Mouse (Mus musculus): Measurements from ENCODE around the gene Bahcc1. TPM values are rescaled to one million over a fixed set of nuclear protein-coding genes. Genes with fewer than 3 reads are reported as not detected.

Bahcc1 gene
- polyA plus RNA-seq (2012; rRNA removed), result 10.1 and 10.2 TPM in 2 replicates

GRCm38 (mm10) chr11:120232230-120233097, at the start of gene Bahcc1:
TSS of gene Bahcc1 (plus strand) at chr11:120232947.
- Histone ChIP-seq H3K4me1 (ENCODE audit: control insufficient read depth, insufficient read depth, low read length) (peaks cover 3% of the 10 kb centered on the region), H3K27ac (ENCODE audit: insufficient read depth, low read length) (peak within 1 kb of the TSS; percentile 96), H3K4me3 (ENCODE audit: insufficient read depth, low read length) (peak within 1 kb of the TSS; percentile 85)
- TF ChIP-seq CTCF (IDR thresholded peaks at IDR 0.05; ENCODE audit: extremely low read depth, insufficient read depth, low read length) (no peak), POLR2A (IDR thresholded peaks at IDR 0.05; ENCODE audit: extremely low read depth, insufficient read depth, low read length) (peak; percentile 98)

DNA sequence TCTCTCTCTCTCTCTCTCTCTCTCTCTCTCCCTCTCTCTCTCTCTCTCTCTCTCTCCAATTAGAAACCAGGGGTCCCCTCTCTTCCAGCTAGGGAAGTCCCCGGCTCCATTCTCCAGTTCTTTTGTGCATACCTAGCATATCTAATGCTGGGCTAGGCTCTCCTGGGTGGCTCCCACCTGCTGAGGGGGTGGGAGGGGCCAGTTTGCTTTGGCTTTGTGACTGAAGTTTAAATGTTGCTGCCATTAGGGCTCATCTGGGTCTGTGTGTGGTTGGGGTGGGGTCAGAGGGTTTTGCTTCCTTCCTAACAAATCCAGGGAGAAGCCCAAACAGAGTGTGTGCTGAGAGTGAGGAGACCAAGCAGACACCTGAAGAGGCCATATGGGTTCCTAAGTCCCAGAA, 49.6 kb upstream of the Bahcc1 start:
- no peak overlapping the region for H3K27ac ChIP-seq (ENCODE audit: insufficient read depth, low read length)
- no peak overlapping the region for H3K4me3 ChIP-seq (ENCODE audit: insufficient read depth, low read length)
- no peaks in the 10 kb centered on the region for H3K4me1 ChIP-seq (ENCODE audit: control insufficient read depth, insufficient read depth, low read length)
- TF ChIP-seq CTCF (IDR thresholded peaks at IDR 0.05; ENCODE audit: extremely low read depth, insufficient read depth, low read length) (no peak), POLR2A (IDR thresholded peaks at IDR 0.05; ENCODE audit: extremely low read depth, insufficient read depth, low read length) (no peak)

- no peak overlapping the region for H3K27ac ChIP-seq (ENCODE audit: insufficient read depth, low read length)
- TF ChIP-seq CTCF (IDR thresholded peaks at IDR 0.05; ENCODE audit: extremely low read depth, insufficient read depth, low read length), result no peak
- TF ChIP-seq POLR2A (IDR thresholded peaks at IDR 0.05; ENCODE audit: extremely low read depth, insufficient read depth, low read length), result no peak
- no peaks in the 10 kb centered on the region for H3K4me1 ChIP-seq (ENCODE audit: control insufficient read depth, insufficient read depth, low read length)
- no peak overlapping the region for H3K4me3 ChIP-seq (ENCODE audit: insufficient read depth, low read length)
Measured at GRCm38 (mm10) chr11:120183708-120184107, 49.0 kb upstream of the Bahcc1 start.

DNA sequence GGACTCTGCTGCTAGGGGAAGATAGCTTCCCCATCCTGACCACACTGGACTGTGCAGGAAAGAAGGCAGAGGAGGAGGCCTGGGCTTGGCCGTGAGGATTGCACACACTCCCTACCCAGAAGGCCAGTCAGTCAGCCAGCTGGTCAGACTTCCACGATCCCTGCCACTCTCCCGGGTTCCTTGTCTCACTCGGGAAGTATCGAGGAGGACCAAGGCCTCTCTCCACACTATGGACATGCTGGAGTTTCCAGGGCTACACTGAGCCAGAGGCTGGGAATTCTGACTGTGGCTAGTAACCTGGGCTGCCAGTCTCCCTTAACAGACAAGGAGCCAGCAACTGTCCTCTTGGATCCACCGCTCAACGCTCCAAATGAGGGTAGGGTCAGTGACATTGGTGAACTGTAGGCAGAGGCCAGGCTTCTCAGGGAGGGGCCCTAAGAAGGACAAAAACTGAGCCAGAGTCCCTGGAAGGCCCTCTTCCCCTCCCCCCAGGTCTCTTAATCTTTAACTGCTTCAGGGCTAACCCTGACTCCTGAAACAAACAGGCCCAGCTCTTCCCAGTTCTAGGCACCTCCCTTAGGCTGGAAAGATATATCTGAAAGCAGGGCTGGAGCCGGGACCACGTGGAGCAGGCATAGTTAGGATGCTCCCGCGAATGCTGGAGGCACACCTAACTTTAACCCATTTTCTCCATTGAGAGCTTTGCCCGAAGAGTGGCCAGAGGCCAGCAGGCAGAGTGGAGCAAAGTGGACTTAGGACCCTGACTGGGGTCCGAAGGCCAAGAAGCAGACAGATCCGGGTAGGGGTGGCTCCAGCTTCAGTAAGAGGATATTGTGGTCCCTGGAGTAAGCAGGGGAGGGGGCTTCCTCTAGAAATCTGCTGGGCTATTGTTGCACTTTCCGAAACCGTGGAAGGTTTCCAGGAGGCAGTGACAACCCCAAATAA, 48.1 kb upstream of the Bahcc1 start:
- Histone ChIP-seq H3K4me1 (ENCODE audit: control insufficient read depth, insufficient read depth, low read length) (no peaks in the 10 kb centered on the region), H3K27ac (ENCODE audit: insufficient read depth, low read length) (no peak overlapping the region), H3K4me3 (ENCODE audit: insufficient read depth, low read length) (peak overlapping the region; percentile 52; the same call in 1 of the 2 replicates)
- TF ChIP-seq POLR2A (IDR thresholded peaks at IDR 0.05; ENCODE audit: extremely low read depth, insufficient read depth, low read length) (no peak), CTCF (IDR thresholded peaks at IDR 0.05; ENCODE audit: extremely low read depth, insufficient read depth, low read length) (no peak)

DNA sequence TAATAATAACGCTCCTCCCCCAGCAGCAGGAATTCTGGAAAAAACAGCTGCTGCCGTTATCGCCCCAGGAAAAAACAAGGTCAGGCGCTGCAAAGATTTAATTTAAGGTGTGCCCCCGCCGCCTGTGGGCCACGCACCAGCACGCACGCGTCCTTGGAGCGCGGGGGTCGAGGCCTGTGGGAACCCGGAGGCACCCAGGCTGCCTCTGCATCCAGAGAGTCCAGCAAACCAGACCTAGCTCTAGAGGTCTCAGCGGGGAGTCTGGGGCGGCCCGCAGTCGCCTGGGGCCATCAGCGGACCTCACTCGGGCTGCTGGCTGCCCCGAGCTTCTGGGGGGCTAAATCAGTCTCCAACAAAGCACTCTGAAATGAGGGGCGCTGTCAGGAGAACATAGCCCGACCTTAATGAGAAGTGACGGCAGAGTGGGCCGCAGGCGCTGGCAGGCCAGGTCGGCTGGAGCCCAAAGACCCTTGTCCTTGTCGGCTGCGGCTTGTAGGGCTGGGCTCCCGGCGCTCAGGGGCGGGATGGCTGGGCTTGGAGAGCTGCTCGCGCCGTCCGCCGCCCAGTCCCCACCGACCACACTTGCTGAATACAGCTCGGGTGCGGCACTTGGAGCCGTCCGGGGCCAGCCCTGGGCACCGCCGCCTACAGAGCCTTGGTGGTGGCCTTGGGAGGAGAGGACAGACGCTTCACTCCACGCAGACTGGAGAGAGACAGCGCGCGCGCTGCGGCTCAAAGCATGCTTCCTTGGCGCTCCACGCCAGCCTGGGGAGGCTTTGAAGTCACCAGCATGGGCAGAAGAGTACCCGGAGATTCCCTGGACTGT, 47.2 kb upstream of the Bahcc1 start:
- Histone ChIP-seq H3K27ac (ENCODE audit: insufficient read depth, low read length) (peak overlapping the region; percentile 90), H3K4me3 (ENCODE audit: insufficient read depth, low read length) (peak overlapping the region; percentile 52), H3K4me1 (ENCODE audit: control insufficient read depth, insufficient read depth, low read length) (no peaks in the 10 kb centered on the region; the same call in 1 of the 2 replicates)
- no peak for TF ChIP-seq CTCF (IDR thresholded peaks at IDR 0.05; ENCODE audit: extremely low read depth, insufficient read depth, low read length)
- no peak for TF ChIP-seq POLR2A (IDR thresholded peaks at IDR 0.05; ENCODE audit: extremely low read depth, insufficient read depth, low read length)

GRCm38 (mm10) chr11:120186145-120186740, 46.5 kb upstream of the Bahcc1 start:
- peak overlapping the region; percentile 85 for H3K4me3 ChIP-seq (ENCODE audit: insufficient read depth, low read length)
- peak overlapping the region; percentile 90 for H3K27ac ChIP-seq (ENCODE audit: insufficient read depth, low read length)
- TF ChIP-seq POLR2A (IDR thresholded peaks at IDR 0.05; ENCODE audit: extremely low read depth, insufficient read depth, low read length), result no peak
- TF ChIP-seq CTCF (IDR thresholded peaks at IDR 0.05; ENCODE audit: extremely low read depth, insufficient read depth, low read length), result no peak
- H3K4me1 ChIP-seq (ENCODE audit: control insufficient read depth, insufficient read depth, low read length), result no peaks in the 10 kb centered on the region; the same call in 1 of the 2 replicates

- TF ChIP-seq CTCF (IDR thresholded peaks at IDR 0.05; ENCODE audit: extremely low read depth, insufficient read depth, low read length), result no peak
- no peak for TF ChIP-seq POLR2A (IDR thresholded peaks at IDR 0.05; ENCODE audit: extremely low read depth, insufficient read depth, low read length)
- H3K4me3 ChIP-seq (ENCODE audit: insufficient read depth, low read length), result peak overlapping the region; percentile 85
- 0 out of 2 replicates have a peak overlapping the region, but pooled peaks have one; percentile 55 for H3K27ac ChIP-seq (ENCODE audit: insufficient read depth, low read length)
- no peaks in the 10 kb centered on the region; the same call in 1 of the 2 replicates for H3K4me1 ChIP-seq (ENCODE audit: control insufficient read depth, insufficient read depth, low read length)
Measured at GRCm38 (mm10) chr11:120186821-120187235, 45.9 kb upstream of the Bahcc1 start.

All from cortical plate, adult 2 months (tissue).